Mouse (Mus musculus) embryonic facial prominence, embryonic 13.5 days (tissue): ENCODE results near the gene Fgfr2. TPM values are rescaled to one million over a fixed set of nuclear protein-coding genes. Genes with fewer than 3 reads are reported as not detected.

Source experiments
- ATAC-seq: fragments of 200-750 bp; cut with Nextera tagmentation; 2 replicates; pipeline ENCODE4 v1.8.0; 2017; ENCODE audit warnings: low read depth; ENCODE audit not compliant: insufficient number of reproducible peaks, insufficient read depth, low FRiP score, low TSS enrichment
- H3K27ac ChIP-seq: fragments of 300-500 bp; sonication (generic); 2 replicates; pipeline ENCODE4 v1.5.1; 2015; ENCODE audit warnings: moderate library complexity, mild to moderate bottlenecking, inconsistent platforms
- H3K27me3 ChIP-seq: fragments of 300-500 bp; sonication (generic); 2 replicates; pipeline ENCODE4 v1.6.1; 2015; ENCODE audit warnings: mild to moderate bottlenecking, inconsistent platforms
- H3K36me3 ChIP-seq: fragments of 300-500 bp; sonication (generic); 2 replicates; pipeline ENCODE4 v1.6.1; 2015; ENCODE audit warnings: mild to moderate bottlenecking, inconsistent platforms
- H3K4me1 ChIP-seq: fragments of 300-500 bp; sonication (generic); 2 replicates; pipeline ENCODE4 v1.6.1; 2015; ENCODE audit warnings: inconsistent platforms
- H3K4me2 ChIP-seq: fragments of 300-500 bp; sonication (generic); 2 replicates; pipeline ENCODE4 v1.6.1; 2015; ENCODE audit warnings: moderate library complexity, mild to moderate bottlenecking, inconsistent platforms
- H3K4me3 ChIP-seq: fragments of 300-500 bp; sonication (generic); 2 replicates; pipeline ENCODE4 v1.5.1; 2015; ENCODE audit warnings: mild to moderate bottlenecking, inconsistent platforms
- H3K9ac ChIP-seq: fragments of 300-500 bp; sonication (generic); 2 replicates; pipeline ENCODE4 v1.6.1; 2015; ENCODE audit warnings: mild to moderate bottlenecking, inconsistent platforms
- H3K9me3 ChIP-seq: fragments of 300-500 bp; sonication (generic); 2 replicates; pipeline ENCODE4 v1.6.1; 2016; ENCODE audit warnings: inconsistent platforms
- WGBS: fragments of 180-500 bp; shearing (Covaris S2); methylation state at CpG from one replicate; pipeline ENCODE4 v1.1.7; 2015; ENCODE audit warnings: mixed read lengths; 5-methylcytosine and 5-hydroxymethylcytosine counted together
- polyA plus RNA-seq: library from polyadenylated mRNA; unstranded; fragments of >200 nt; fragmentation: Nextera tagmentation; extraction: Ambion mirVana; gene quantifications from 2 replicates; pipeline ENCODE4 v1.2.1, GENCODE M21; 2015

Gene Fgfr2
- polyA plus RNA-seq, 1 experiment from 2014 or later, result 174 TPM

- peak overlapping the region; percentile 48; the same call in 1 of the 2 replicates for H3K27ac ChIP-seq
- H3K9me3 ChIP-seq, result peaks cover 1% of the 10 kb centered on the region; the same call in 1 of the 2 replicates
- 45% methylated on average over 5 of the region's 5 CpGs for WGBS
- H3K36me3 ChIP-seq, result no peaks in the 10 kb centered on the region
- no peak overlapping the region for H3K9ac ChIP-seq
- H3K4me1 ChIP-seq, result peaks cover 23% of the 10 kb centered on the region; the same call in 1 of the 2 replicates
- no peak overlapping the region for H3K4me2 ChIP-seq
- no peak for ATAC-seq
- H3K27me3 ChIP-seq, result no peaks in the 10 kb centered on the region
- no peak overlapping the region for H3K4me3 ChIP-seq
These were observed 433.4 kb downstream of the Fgfr2 start for GRCm38 (mm10) chr7:132689722-132690121.

GRCm38 (mm10) chr7:132688721-132689120 lies 434.4 kb downstream of the Fgfr2 start:
- ATAC-seq, result no peak
- H3K4me3 ChIP-seq, result no peak overlapping the region
- no peaks in the 10 kb centered on the region for H3K36me3 ChIP-seq
- no peaks in the 10 kb centered on the region for H3K27me3 ChIP-seq
- H3K27ac ChIP-seq, result peak overlapping the region; percentile 48; the same call in 1 of the 2 replicates
- H3K4me2 ChIP-seq, result no peak overlapping the region
- no peaks in the 10 kb centered on the region for H3K9me3 ChIP-seq
- WGBS, result 29% methylated on average over 5 of the region's 5 CpGs
- peaks cover 23% of the 10 kb centered on the region; the same call in 1 of the 2 replicates for H3K4me1 ChIP-seq
- no peak overlapping the region for H3K9ac ChIP-seq

- Histone ChIP-seq H3K4me1 (peaks cover 21% of the 10 kb centered on the region; the same call in 1 of the 2 replicates), H3K27me3 (no peaks in the 10 kb centered on the region), H3K9ac (no peak overlapping the region), H3K9me3 (no peaks in the 10 kb centered on the region), H3K4me3 (no peak overlapping the region), H3K4me2 (no peak overlapping the region), H3K27ac (peak overlapping the region; percentile 23; the same call in 1 of the 2 replicates), H3K36me3 (no peaks in the 10 kb centered on the region)
- WGBS, result 46% methylated on average over 2 of the region's 2 CpGs
- no peak for ATAC-seq
These were observed 435.3 kb downstream of the Fgfr2 start for GRCm38 (mm10) chr7:132687897-132688296.

GRCm38 (mm10) chr7:132686515-132686914 lies 436.6 kb downstream of the Fgfr2 start:
- no peak overlapping the region for H3K27ac ChIP-seq
- H3K27me3 ChIP-seq, result no peaks in the 10 kb centered on the region
- H3K4me3 ChIP-seq, result no peak overlapping the region
- no peak for ATAC-seq
- no peaks in the 10 kb centered on the region for H3K36me3 ChIP-seq
- 90% methylated on average over 3 of the region's 3 CpGs for WGBS
- peaks cover 14% of the 10 kb centered on the region; the same call in 1 of the 2 replicates for H3K4me1 ChIP-seq
- H3K9me3 ChIP-seq, result no peaks in the 10 kb centered on the region
- no peak overlapping the region for H3K9ac ChIP-seq
- no peak overlapping the region for H3K4me2 ChIP-seq

GRCm38 (mm10) chr7:132683923-132684322 lies 439.2 kb downstream of the Fgfr2 start:
- no peaks in the 10 kb centered on the region for H3K36me3 ChIP-seq
- H3K9ac ChIP-seq, result no peak overlapping the region
- H3K4me1 ChIP-seq, result peaks cover 14% of the 10 kb centered on the region
- H3K27me3 ChIP-seq, result no peaks in the 10 kb centered on the region
- H3K27ac ChIP-seq, result no peak overlapping the region
- no peak overlapping the region for H3K4me2 ChIP-seq
- ATAC-seq, result no peak
- H3K4me3 ChIP-seq, result no peak overlapping the region
- H3K9me3 ChIP-seq, result no peaks in the 10 kb centered on the region
- WGBS, result 93% methylated on average over 4 of the region's 4 CpGs

GRCm38 (mm10) chr7:132682901-132683300 lies 440.2 kb downstream of the Fgfr2 start:
- no peaks in the 10 kb centered on the region for H3K36me3 ChIP-seq
- no peak overlapping the region for H3K9ac ChIP-seq
- H3K4me2 ChIP-seq, result no peak overlapping the region
- no peak overlapping the region for H3K4me3 ChIP-seq
- H3K27me3 ChIP-seq, result no peaks in the 10 kb centered on the region
- no peak overlapping the region for H3K27ac ChIP-seq
- ATAC-seq, result no peak
- WGBS, result 87% methylated on average over 3 of the region's 3 CpGs
- H3K4me1 ChIP-seq, result peaks cover 5% of the 10 kb centered on the region; the same call in 1 of the 2 replicates
- no peaks in the 10 kb centered on the region for H3K9me3 ChIP-seq

GRCm38 (mm10) chr7:132682336-132682735 lies 440.8 kb downstream of the Fgfr2 start:
- H3K36me3 ChIP-seq, result no peaks in the 10 kb centered on the region
- H3K9ac ChIP-seq, result no peak overlapping the region
- 76% methylated on average over 3 of the region's 3 CpGs for WGBS

GRCm38 (mm10) chr7:132681831-132682230 lies 441.3 kb downstream of the Fgfr2 start:
- no peak overlapping the region for H3K4me3 ChIP-seq
- H3K27me3 ChIP-seq, result no peaks in the 10 kb centered on the region
- peaks cover 5% of the 10 kb centered on the region; the same call in 1 of the 2 replicates for H3K4me1 ChIP-seq
- H3K9me3 ChIP-seq, result no peaks in the 10 kb centered on the region
- WGBS, result 88% methylated on average over 1 of the region's 1 CpGs
- no peaks in the 10 kb centered on the region for H3K36me3 ChIP-seq
- no peak overlapping the region for H3K9ac ChIP-seq
- ATAC-seq, result no peak
- no peak overlapping the region for H3K27ac ChIP-seq
- no peak overlapping the region for H3K4me2 ChIP-seq

More at GRCm38 (mm10) chr7:132682336-132682735, 440.8 kb downstream of the Fgfr2 start:
- ATAC-seq, result no peak
- Histone ChIP-seq H3K4me2 (no peak overlapping the region), H3K4me3 (no peak overlapping the region), H3K27ac (no peak overlapping the region), H3K4me1 (peaks cover 5% of the 10 kb centered on the region; the same call in 1 of the 2 replicates), H3K27me3 (no peaks in the 10 kb centered on the region), H3K9me3 (no peaks in the 10 kb centered on the region)

GRCm38 (mm10) chr7:132681296-132681695 lies 441.9 kb downstream of the Fgfr2 start:
- 86% methylated on average over 11 of the region's 11 CpGs for WGBS
- Histone ChIP-seq H3K27me3 (no peaks in the 10 kb centered on the region), H3K36me3 (no peaks in the 10 kb centered on the region), H3K27ac (no peak overlapping the region), H3K9me3 (no peaks in the 10 kb centered on the region), H3K9ac (no peak overlapping the region), H3K4me2 (no peak overlapping the region), H3K4me3 (no peak overlapping the region), H3K4me1 (peaks cover 5% of the 10 kb centered on the region; the same call in 1 of the 2 replicates)
- ATAC-seq, result no peak

- Histone ChIP-seq H3K27ac (no peak overlapping the region), H3K4me1 (peaks cover 7% of the 10 kb centered on the region; the same call in 1 of the 2 replicates), H3K27me3 (no peaks in the 10 kb centered on the region), H3K9me3 (no peaks in the 10 kb centered on the region), H3K4me3 (no peak overlapping the region), H3K36me3 (no peaks in the 10 kb centered on the region), H3K4me2 (no peak overlapping the region), H3K9ac (0 out of 2 replicates have a peak overlapping the region, but pooled peaks have one; percentile 11)
- 84% methylated on average over 6 of the region's 6 CpGs for WGBS
- ATAC-seq, result no peak
These were observed 443.6 kb downstream of the Fgfr2 start for GRCm38 (mm10) chr7:132679549-132679948.

GRCm38 (mm10) chr7:132679117-132679516 lies 444.0 kb downstream of the Fgfr2 start:
- no peaks in the 10 kb centered on the region for H3K27me3 ChIP-seq
- WGBS, result 71% methylated on average over 4 of the region's 4 CpGs
- H3K4me3 ChIP-seq, result no peak overlapping the region
- H3K4me2 ChIP-seq, result no peak overlapping the region
- H3K36me3 ChIP-seq, result no peaks in the 10 kb centered on the region
- 0 out of 2 replicates have a peak overlapping the region, but pooled peaks have one; percentile 11 for H3K9ac ChIP-seq
- ATAC-seq, result no peak
- H3K9me3 ChIP-seq, result no peaks in the 10 kb centered on the region
- H3K4me1 ChIP-seq, result peaks cover 11% of the 10 kb centered on the region; the same call in 1 of the 2 replicates
- no peak overlapping the region for H3K27ac ChIP-seq

- Histone ChIP-seq H3K4me2 (no peak overlapping the region), H3K9me3 (no peaks in the 10 kb centered on the region), H3K4me3 (no peak overlapping the region), H3K9ac (no peak overlapping the region), H3K4me1 (peaks cover 12% of the 10 kb centered on the region; the same call in 1 of the 2 replicates), H3K27me3 (no peaks in the 10 kb centered on the region), H3K36me3 (no peaks in the 10 kb centered on the region), H3K27ac (no peak overlapping the region)
- whole genome bisulfite sequencing, result 85% methylated on average over 2 of the region's 2 CpGs
- no peak for ATAC-seq
These were observed 447.2 kb downstream of the Fgfr2 start for GRCm38 (mm10) chr7:132675922-132676321.
